Mouse (Mus musculus) adrenal gland, postnatal 25 days (tissue): Measurements from ENCODE around the gene Cand2. TPM values are rescaled to one million over a fixed set of nuclear protein-coding genes. Genes with fewer than 3 reads are reported as not detected.

Experiments
- DNase-seq: peaks from one replicate; pipeline ENCODE4 v3.0.0; 2021; ENCODE audit warnings: mixed read lengths
- long read RNA-seq: library from polyadenylated mRNA; stranded (forward); transcript quantifications from one replicate; pipeline ENCODE4 v2.0.0, GENCODE M21; 2021
- total RNA-seq: library from RNA; stranded (reverse); gene quantifications from 2 replicates; pipeline ENCODE4 v1.2.3, GENCODE M21; 2021

Gene Cand2
- 11.2 and 14.1 TPM in 2 replicates for total RNA-seq
- long read RNA-seq, full-length matches to known transcripts, result 2 of 6 reads
- long read RNA-seq, partial matches to known transcripts, result 4 of 6 reads
- long read RNA-seq, other reads (novel, unspliced or antisense), result 0 of 6 reads

DNA sequence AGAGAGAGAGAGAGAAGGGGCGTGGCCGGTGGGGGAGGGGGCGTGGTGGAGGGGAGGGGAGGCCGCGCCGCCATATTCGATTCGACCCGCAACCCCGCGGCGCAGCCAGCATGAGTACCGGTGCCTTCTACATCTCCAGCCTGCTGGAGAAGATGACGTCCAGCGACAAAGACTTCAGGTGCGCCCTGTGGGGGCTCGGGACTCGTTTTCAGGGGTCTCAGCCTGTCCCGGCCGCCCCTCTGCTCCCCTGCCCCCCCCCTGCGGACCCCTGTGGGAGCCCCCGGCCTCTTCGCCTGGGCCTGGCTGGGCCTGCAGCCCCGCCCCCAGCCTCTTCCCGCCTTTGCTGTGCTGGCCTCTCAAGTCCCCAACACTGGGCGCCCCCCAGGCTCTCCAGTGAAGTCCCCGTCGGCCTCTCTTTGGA lies at the start of gene Cand2:
TSS of gene Cand2 (plus strand) at position 38 of the 421 bp plus-strand sequence.
- peak; percentile 70 for DNase-seq

DNA sequence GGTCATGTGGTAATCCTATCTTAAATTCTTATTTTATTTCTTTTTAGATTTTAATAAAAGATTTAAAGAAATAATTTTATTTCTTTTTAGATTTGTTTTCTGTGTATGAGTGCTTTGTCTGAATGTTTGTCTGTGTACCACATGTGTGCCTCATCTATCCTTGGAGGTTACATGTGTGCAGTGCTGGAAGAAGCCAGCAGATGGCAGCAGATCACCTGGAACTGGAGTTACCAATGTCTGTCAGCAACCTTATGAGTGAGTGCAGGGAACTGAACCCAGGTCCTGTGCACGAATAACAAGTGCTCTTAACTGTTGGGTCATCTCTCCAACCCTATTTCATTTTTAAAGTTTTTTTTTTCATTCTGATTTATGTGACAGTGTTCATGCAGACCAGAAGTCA lies 47.2 kb upstream of the Cand2 start:
- peak; percentile 40 for DNase-seq

DNA sequence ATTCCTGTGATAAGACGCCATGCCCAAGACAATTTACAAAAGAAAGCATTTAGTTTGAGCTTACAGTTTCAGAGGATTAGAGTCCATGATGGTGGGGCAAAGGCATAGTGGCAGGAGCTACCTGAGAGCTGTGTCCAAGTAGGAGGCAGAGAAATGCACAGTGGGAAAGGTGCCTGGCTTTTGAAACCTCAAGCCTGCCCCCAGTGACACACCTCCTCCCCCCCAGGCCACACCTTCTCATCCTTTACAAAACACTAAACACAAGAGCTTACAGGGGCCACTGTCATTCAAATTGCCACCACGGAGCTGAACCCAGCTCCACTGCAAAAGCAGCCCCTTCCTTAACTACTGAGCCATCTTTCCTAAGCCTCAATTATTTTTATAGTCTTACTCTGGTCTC lies 46.8 kb upstream of the Cand2 start:
- DNase-seq, result no peak

DNA sequence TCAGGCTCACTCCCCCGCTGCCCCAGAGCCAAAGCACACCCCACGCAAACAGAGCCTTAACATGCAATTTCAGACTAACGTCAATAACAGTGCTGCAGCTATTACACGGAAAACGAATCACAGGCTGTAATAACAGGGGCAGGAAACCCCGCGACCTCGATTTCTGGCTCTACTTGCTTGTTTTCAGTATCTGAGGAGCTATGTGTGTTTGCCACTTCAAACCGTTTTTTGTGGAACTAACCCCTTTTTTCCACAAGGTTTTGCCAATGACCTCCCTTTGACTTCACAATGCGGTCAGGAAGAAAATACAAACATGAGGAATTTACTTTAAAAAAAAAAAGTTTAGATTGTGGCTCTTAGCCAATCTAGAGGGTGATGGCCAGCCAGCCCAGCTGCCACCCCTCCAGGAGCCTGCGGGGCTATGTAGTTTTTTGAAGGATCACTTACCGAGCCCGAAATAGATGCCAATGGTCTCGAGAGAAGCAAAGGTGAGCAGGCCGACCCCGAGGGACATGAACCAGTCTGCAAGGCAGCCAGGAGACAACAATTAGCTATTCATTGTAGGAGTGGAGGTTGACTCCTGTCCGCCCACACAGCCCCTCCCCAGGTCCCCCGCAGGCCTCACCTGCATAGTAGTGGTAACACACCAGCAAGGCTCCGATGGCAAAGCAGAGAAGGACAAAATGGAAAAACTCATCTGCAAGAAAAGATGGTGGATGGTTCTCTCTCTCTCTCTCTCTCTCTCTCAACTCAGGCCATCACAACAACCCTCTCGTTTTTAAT lies 43.6 kb upstream of the Cand2 start:
- DNase-seq, result no peak

DNA sequence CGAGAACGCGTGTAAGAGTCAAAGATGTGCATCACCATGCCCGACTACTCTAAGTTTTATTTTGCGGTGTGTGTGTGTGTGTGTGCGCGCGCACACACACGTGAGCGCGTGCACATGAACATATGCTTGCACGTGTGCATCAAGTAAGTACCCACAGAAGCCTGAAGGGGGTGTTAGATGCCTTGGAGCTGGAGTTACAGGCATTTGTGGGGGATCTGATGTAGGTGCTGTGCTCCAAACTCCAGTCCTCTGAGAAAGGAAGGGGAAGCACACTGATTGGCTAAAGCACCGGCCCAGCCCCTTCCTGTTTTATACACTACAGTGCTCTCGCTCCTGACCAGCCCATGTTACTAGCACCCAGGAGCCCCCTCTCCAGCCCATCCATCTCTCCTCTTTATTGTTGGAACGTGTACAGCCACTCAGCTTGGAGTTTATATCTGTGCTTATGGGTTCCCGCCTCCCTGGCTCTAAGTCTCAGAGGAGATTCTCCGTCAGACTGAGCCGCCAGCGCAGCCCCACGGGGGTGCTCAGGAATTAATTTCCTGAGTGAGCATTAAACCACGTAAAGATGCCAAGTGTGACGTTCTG lies 41.9 kb upstream of the Cand2 start:
- no peak for DNase-seq

DNA sequence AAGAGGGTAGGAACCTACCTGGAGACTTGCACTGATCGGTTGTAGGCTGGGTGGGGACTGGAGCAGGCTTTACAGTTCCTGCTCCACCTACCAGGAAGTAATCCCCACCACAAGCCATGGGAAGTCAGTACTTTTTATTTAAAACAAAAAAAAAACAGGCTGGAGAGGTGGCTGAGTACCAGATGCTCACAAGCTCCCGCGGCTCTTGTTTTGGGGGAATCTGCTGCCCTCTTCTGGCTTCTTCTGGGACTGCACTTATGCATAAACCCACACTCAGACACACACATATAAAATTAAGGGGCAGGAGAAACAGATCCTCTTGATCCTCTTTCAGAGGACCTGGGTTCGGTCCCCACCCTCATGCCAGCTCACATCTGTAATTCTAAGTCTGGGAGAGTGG lies 39.4 kb upstream of the Cand2 start:
- DNase-seq, result peak; percentile 27

DNA sequence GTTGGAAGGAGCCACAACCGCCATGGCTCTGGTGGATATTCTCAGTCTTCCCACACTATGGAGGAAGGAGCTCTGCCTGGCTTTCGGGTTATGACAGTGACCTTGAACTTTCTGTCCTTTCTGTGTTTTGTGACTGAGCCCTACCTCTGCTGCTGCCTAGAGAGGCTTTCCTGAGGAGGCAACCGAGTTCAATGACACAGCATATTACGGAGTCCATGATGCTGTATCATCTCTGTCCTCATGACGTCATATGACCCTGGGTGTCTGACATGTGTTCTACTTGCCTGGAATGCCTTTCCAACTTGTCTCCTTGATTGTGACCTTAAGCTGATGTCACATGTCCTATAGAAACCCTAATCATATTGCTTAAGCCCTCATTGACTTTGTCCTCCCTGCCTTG lies 35.3 kb upstream of the Cand2 start:
- DNase-seq, result no peak

DNA sequence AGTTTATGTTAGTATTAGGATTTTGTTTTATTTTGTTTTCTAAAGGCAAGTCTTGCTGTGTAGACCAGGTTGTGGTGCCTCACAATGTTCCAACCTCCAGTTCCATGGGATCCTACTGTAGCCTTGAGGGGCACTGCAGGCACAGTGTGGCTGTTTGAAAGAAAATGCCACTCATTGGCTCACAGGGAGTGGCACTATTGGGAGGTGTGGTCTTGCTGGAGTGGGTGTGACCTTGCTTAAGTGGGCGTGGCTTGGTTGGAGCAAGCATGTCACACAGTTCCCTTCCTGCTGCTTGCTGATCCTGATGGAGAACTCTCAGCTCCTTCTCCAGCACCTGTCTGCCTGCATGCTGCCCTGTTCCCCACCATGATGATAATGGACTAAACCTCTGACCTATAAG lies 30.8 kb upstream of the Cand2 start:
- no peak for DNase-seq

DNA sequence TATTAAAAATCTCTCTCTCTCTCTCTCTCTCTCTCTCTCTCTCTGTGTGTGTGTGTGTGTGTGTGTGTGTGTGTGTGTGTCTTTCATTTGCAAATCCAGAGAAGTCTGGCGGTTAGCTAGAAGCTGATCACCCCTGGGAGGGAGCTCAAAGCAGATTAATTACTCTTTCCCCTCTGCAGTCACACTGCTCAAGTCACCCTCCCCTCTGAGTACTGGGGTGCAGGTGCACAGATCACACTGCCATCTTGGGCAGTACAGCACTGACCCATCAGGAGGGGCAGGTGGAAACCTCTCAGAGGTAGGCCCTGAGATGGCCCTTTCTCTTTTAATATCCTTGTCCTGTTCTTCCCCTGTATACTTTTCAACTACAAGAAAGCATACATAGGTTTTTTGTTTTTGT lies 28.0 kb upstream of the Cand2 start:
- DNase-seq, result no peak

DNA sequence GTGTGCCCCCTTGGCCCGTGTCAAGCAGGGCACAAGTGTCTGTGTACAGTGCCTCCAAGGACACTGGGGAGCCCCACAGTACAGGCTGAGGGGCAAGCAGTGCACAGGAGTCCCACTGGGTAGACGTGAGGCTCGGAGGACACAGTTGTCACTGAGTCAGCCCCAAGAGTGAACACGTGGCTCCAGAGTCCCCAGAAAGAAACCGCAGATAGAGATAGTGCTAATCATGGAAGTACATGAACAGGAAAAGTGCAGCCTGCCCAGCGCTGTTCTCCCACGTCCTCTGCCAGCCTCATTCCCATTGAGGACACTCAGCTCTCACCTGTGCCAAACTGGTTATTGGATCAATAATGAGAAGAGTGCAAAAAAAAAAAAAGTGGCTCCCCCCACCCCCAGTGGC lies 18.8 kb upstream of the Cand2 start:
- no peak for DNase-seq

DNA sequence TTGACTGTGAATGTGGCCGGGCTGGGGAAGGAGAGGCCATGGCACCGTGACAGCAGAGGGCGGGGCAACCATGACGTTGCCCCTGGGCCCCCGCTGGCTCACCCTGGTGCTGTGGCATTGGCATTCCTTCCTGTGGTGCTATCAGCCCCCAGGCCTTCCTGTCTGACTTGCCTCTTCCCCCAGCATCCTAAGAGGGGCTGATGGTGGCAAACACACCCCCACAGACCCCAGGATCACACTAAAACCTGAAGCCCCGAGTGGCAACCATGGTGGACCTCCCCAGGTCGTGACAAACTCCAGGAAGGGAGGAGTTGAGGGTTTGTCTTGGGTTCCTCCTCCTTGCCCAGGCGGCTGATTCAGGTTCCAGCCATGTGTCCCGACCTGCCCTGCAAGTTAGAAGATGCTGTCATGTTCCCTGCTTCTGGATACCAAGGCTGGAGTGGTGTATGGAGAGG lies 15.3 kb upstream of the Cand2 start:
- DNase-seq, result no peak

DNA sequence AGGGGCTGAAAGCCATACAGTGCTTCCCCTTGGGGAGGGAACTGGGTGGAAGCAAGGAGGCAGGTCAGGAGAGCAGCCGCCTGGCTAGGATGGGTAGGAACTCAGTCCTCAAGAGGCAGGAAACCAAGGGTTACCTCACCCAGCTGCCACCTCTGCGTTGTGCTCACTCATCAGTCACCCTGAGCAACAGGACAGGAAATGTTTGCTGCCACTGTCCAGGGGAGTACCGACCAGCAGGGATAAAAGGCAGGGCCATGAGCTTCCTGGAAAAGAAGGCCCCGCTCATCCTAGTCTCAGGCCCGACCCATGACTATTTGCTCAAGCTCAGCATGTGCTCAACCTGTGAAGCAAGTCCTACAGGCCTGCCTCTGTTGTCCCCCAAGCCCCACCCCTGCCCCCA lies 14.9 kb upstream of the Cand2 start:
- no peak for DNase-seq

DNA sequence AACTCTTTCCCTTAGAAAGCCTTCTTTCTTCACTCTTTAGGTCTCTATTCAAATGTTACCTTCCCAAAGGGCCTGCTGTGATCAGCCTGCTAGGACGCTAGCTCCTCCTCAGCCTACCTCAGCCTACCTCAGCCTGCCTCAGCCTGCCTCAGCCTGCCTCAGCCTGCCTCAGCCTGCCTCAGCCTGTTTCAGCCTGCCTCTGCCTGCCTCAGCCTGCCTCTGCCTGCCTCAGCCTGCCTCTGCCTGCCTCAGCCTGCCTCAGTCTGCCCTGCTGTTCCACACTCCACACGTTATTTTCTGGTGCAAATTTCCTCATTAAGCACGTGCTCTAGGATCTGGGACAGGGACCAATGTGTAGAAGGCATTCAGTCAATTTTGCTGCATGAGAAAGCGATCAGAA lies 14.2 kb upstream of the Cand2 start:
- no peak for DNase-seq

DNA sequence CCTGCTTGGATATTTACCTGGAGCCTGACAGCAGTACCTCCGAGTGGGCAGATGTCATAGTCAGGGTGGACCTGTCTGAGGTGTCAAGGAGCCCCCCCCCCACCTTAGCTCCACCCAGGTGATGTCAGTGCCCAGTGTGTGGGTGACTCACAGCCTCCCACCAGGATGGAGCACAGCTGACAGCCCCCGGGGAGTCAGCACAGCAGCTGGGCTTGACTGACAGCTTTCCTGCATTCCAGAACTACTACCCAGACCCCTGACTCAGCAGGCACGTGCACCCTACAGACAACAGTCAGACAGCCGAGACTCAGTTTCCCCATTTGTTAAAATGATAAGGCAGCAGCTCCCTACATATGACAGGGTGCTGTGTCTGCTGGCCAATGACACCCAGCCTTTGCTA lies 13.4 kb upstream of the Cand2 start:
- no peak for DNase-seq

DNA sequence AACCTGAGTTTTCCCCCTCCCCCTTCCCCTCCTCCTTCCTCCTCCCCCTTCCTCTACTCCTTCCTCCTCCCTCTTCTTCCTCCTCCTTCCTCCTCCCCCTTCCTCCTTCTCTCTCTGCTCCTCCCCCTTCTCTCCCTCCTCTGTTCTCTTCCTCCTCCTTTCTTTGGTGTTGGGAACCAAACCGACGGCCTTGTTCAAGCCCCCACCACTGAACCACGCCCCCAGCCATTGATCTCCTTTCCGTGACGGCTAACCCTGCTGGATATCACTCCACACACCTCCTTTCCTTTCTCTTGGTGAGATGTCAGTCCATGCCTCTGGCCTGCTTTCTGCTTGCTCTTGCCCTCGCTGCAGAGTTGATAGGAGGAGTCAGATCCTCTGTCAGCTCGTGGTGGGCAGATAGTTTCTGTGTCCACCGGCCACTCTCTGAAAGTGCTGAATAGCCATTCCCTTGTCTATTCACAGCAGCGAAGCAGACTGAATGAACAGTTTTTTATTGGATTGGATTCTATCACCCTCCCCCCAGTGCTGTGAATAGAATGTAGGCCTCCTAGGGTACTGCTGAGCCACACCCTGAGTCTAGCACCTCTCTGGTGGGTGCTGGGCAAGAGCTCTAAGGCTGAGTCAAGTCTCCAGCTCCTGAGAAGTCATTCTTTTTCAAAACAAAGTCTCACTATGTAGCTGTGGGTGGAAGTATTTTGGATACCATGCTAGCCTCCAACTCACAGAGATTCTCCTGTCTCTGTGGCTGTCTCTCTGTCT lies 12.2 kb upstream of the Cand2 start, which contains the start of gene Tmem40:
TSS of gene Tmem40 (minus strand) at position 416 of the 762 bp plus-strand sequence.
- DNase-seq, result no peak

DNA sequence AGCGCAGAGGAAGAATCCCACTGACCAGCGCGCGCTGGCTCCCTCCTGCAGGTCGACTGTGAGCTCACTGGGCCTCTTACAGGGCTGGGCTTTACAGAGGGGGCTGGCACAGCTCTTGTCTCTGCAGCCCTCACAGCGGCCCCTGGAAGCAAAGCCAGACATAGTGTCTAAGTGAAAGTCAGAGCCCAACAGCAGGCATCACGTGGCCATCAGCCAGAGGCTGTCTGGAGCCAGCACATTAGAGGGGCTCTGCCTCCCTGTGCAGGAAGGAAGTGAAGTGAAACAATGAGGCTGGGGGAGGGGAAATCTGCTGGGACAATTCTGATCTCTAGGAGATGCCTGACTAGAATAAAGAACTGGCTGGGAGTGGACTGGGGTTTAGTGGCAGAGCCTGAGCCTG lies 10.2 kb upstream of the Cand2 start:
- peak; percentile 28 for DNase-seq

DNA sequence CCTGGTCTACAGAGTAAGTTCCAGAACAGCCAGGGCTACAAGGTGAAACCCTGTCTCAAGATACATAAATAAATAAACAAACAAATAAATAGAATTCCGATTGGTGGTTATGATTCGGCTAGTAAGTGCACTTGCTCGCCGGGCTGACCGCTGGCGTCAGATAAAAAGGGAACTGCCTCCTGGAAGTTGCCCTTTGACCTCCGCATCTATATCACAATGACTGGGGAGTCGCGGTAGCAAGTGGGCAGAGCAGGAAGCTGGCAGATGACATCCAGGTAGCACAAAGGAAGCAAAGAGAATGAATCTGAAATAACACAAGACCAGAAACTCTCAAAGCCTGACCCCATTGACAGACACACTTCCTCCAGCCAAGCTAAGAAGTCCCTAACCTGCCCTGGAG lies 7.0 kb upstream of the Cand2 start:
- DNase-seq, result no peak

DNA sequence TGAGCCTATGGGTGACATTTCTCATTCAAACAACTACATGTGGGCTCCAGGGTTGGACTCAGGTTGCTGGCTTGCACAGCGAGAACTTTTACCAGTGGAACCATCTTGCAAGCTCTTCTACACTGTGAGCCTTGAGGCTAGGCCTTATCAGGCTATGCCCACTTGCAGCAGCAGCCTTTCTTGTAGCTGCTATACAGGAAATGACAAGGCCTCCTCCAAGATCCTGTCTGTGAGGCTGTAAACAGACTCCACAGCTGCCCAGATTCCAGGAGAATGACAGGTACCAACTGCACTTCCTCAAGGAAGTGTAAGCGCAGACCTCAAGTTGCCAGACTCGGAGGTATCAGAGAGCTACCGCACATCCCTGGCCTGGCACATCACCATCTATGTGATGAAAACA lies 6.1 kb upstream of the Cand2 start:
- no peak for DNase-seq

DNA sequence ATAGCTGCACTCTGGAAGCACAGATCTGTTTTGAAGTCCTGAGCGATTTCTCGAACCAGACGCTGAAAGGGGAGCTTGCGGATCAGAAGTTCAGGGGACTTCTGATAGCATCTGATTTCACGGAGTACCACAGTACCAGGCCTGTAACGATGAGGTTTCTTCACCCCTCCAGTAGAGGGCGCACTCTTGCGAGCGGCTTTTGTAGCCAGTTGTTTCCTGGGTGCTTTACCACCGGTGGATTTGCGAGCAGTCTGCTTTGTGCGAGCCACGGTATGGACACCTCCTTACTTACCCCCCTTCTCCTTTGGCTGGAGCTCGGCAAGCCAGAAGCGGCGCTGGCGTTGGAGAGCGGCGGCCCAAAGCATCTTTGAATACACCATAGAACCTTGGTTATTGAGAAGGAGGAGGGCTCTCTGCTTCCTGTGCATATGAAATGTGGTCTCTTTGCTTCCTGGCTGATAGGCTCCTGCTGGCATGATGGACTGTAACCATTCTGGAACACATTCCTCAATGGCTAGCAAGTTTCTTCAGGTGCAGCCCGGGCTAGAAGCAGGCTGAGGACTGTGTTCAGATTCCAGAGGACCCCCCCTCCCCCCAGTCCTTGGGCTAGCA lies 4.2 kb upstream of the Cand2 start:
- no peak for DNase-seq

DNA sequence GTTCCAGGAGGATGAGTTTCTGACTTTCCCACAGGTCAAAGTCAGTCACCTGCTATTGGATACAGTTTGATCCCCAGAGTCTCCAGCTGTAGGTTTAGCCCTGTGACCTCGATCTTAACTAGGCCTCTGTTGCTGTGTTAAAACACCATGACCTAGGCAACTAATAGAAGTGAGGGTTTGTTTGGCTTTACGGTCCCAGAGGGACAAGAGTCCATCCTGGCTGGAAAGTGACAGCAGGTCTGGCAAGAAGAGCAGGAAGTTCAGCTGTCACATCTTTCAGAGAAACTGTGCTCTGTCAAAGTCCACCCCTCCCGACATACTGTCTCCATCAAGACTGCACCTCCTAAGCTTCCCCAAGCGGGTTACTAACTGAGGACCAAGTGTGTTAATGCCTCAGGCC lies 3.5 kb upstream of the Cand2 start:
- no peak for DNase-seq

DNA sequence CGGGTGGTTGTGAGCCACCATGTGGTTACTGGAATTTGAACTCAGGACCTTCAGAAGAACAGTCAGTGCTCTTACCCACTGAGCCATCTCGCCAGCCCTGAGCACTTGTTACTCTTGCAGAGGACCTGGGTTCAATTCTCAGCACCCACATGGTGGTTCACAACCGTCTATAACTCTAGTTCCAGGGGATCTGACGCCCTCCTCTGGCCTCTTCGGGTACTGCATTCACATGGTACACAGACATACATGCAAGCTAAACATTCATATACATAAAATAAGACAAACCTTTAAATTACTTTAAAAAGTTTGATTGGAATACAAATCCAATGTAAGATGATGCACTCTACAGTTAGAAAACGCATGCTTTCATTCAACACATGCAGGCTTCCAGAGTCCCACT lies 2.1 kb upstream of the Cand2 start:
- DNase-seq, result no peak

DNA sequence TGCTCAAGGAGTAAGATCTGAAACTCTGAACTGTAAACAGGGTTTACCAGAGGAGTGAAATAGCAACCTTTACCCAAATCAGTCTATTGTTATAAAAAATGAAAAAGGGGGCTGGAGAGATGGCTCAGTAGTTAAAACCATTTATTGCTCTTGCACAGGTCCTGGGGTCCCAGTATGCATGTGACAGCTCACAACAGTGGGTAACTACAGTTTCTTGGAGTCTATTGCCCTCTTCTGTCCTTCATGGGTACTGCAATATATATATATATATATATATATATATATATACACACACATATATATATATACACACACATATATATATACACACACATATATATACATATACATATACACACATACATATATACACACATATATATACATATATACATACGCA lies 1.7 kb upstream of the Cand2 start:
- no peak for DNase-seq

DNA sequence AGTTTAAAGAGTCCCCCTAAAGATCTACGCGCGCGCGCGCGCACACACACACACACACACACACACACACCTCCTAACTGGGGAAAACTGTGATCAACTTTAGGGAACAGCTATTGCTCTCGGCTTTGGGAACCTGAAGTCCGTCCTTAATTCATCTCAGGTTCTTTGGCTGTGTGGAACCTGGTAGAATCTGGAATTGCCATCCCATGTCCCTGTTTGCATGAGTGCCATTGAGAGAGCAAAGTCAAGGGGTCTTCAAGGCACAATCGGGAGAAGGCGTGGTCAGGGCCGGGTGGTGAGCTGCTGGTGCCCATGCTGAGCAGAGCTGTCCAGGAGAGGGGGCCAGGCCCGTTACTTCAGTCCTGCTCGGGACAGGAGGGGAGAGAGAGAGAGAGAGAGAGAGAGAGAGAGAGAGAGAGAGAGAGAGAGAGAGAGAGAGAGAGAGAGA lies 348 bp upstream of the Cand2 start:
- no peak for DNase-seq
